Mouse (Mus musculus) liver, embryonic 14.5 days (tissue): ENCODE measurements at regions not wholly inside any gene's neighbourhood (a gene's known extent, or its start where the extent isn't known, plus 50 kb on each side); places are given as distances from the start of the nearest gene placed in this dataset.

Experiments
- CTCF ChIP-seq: IDR thresholded peaks from 2 replicates; pipeline ENCODE4 v1.5.1; 2016; ENCODE audit warnings: antibody characterized with exemption, low read depth, control low read depth
- EP300 ChIP-seq: IDR thresholded peaks from 2 replicates; pipeline ENCODE4 v1.6.1; 2016; ENCODE audit warnings: antibody characterized with exemption, low read depth

- no peak for TF ChIP-seq CTCF
- no peak for TF ChIP-seq EP300
Observed at GRCm38 (mm10) chr17:9759421-9759852, 89.9 kb upstream of the Pabpc6 start.
